Mouse (Mus musculus) megakaryocyte progenitor cell, adult 5-6 weeks (primary cell): Measurements from ENCODE around the gene Inppl1. TPM values are rescaled to one million over a fixed set of nuclear protein-coding genes. Genes with fewer than 3 reads are reported as not detected.

ENCODE experiments used
- ATAC-seq: replicated peaks from 2 replicates; pipeline ENCODE4 v1.8.0; 2016; ENCODE audit warnings: mild to moderate bottlenecking, moderate TSS enrichment, inconsistent platforms; ENCODE audit not compliant: poor library complexity
- total RNA-seq, 2 experiments: library from RNA; stranded (forward) in 1 of 2; stranded (reverse) in 1 of 2; fragments of 157-497, 149-512 nt in 1 of 2; fragments of 200-1000 nt in 1 of 2; gene quantifications; 2 replicates each; pipeline versions ENCODE4 v1.2.3 to v1.2.4; 2015 to 2017

Gene Inppl1
- total RNA-seq, 2 experiments from 2014 or later, result 1.6 to 4.0 TPM

GRCm38 (mm10) chr7:101847934-101848333 lies 9.9 kb upstream of the Inppl1 start:
- peak; percentile 39 for ATAC-seq

DNA sequence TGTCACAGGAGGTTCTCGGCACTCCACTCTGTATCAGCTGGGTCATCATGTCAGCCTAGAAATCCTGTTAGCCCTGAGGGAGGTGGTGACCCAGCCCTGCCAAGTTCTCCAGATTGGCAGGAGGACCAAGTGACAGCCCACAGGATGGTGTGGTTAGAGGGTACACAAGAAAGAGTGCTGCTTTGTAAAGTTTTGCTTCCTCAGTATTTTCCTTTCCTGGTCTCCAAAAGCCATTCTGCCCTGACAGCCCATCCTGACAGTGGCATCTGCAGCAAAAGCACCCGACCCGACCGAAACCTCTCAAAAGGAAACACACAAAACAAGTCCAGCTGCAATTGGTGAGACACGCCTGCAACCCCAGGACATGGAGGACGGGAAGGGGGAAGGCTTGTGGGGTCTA lies 6.2 kb upstream of the Inppl1 start:
- no peak for ATAC-seq

DNA sequence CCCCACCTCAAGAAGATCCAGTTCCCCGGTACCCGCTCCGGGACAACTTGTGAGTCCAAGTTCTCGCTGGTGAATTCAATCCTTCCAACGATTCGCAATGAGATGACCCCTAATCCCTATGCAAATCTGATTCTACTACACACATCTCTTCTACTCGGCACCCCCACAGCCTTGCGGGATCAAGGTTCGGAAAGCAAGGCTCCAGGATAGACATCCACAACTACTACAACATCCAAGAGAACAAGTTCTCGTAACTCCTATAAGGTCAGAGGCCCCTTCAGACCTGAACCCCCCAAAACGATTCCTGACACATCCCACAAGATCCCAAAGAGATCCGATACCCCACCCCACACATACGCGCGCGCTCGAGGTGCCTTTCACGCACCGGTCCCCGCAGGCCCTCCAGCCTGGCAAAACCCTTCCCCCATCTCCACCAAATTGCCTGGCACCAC lies 849 bp downstream of the Inppl1 start:
- no peak for ATAC-seq

- peak; percentile 51 for ATAC-seq
Measured at GRCm38 (mm10) chr7:101836271-101837153, 1.5 kb downstream of the Inppl1 start.

- no peak for ATAC-seq
Measured at GRCm38 (mm10) chr7:101835457-101836109, 2.4 kb downstream of the Inppl1 start.

DNA sequence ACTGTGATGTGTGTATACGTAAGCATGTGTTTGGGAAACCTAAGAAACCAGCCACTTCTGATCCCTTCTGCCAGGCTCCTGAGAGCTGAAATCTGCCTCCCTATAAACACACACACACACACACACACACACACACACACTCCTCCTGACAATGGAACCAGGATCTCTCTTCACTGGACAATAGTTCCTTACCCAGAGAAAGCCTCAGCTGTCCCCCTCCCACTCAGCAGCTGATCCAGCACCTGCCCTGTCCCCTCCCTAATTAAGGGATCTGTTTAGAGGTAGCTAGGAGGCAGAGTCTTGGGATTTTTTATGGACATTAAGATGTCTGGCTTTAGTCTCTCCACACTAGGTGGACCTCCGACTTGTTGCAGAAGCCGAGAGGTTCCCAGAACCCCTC lies 3.1 kb downstream of the Inppl1 start:
- no peak for ATAC-seq

- ATAC-seq, result no peak
Measured at GRCm38 (mm10) chr7:101833916-101834584, 4.0 kb downstream of the Inppl1 start.

GRCm38 (mm10) chr7:101833352-101833751 lies 4.7 kb downstream of the Inppl1 start:
- no peak for ATAC-seq

GRCm38 (mm10) chr7:101832372-101832771 lies 5.7 kb downstream of the Inppl1 start:
- ATAC-seq, result no peak

- ATAC-seq, result no peak
Measured at GRCm38 (mm10) chr7:101831437-101831836, 6.6 kb downstream of the Inppl1 start.

- ATAC-seq, result no peak
Measured at GRCm38 (mm10) chr7:101830373-101830772, 7.7 kb downstream of the Inppl1 start.

- ATAC-seq, result no peak
Measured at GRCm38 (mm10) chr7:101823758-101824630, 14.0 kb downstream of the Inppl1 start.

DNA sequence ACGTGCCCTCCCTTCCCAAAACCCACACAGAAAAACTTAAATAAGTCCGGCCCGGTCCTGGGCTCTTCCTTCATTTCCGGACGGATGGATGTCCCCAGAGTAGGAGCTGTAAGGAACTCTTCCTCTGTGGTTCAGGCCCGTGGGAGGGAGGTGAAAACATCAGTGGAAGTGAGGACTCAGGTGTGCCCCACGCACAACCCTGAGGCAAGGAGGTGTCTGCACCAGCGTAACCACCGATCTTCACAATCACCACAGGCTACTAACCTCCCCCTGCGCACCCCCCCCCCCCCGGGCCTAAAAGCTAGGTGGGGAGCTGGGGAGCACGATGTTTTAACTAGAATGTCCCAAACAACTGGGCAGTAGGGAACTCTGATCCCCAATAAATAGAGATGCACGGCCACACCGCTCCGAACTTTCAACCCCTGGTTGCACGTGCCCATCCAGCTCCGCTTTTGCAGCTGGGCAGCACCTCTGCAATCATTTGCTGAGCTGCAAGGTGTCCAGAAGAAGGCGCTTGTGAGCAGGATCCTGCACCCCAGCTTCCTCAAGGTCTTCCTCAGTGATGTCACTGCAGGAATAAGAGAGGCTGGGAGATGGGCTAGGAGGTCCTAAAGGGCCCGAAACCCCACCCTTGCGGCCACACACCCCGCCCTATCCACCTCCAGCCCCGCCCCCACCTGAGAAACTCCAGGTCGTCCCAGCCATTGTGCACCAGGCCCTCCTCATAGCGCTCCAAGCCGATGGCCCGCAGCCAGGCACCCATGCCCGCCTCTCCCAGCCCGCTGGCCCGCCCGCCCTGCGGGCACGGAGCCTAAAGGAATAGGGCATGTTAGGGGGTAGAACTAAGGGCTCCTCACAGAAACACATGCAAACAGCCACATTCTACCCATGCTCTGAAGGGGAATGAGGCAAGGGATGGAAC lies 14.9 kb downstream of the Inppl1 start:
- peak; percentile 52; the same call in 1 of the 2 replicates for ATAC-seq

- ATAC-seq, result peak; percentile 50
Measured at GRCm38 (mm10) chr7:101821571-101822501, 16.2 kb downstream of the Inppl1 start.

DNA sequence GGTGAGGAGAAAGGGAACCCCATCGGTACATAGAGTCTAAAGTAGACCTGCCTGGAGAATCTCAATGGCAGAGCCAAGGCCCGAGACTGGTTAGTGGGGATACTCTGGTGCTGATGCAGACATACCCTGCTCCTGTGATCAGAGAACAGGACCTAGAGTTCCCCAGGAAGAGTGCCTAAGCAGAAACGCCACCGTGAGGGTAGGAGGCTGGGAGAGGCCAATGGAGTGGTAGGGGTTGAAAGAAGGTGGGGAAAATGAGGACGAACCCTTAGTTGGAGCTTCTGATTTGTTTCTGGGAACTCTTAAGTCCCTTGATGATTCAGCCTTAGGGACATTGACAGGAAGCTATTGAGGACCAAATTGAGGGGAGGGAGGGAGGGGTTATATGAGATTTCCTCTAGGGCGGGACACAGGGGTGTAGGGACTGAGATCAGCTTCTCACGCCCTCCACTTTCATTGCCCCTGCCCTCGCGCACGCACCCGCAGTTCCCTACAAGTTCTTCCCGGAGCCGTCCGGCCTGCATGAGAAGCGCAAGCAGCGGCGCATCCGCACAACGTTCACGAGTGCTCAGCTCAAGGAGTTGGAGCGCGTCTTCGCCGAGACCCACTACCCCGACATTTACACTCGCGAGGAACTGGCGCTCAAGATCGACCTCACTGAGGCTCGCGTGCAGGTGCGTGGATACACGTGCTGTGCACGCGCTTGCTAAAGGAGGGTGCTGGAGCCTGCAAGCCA lies 17.6 kb downstream of the Inppl1 start:
- no peak for ATAC-seq

DNA sequence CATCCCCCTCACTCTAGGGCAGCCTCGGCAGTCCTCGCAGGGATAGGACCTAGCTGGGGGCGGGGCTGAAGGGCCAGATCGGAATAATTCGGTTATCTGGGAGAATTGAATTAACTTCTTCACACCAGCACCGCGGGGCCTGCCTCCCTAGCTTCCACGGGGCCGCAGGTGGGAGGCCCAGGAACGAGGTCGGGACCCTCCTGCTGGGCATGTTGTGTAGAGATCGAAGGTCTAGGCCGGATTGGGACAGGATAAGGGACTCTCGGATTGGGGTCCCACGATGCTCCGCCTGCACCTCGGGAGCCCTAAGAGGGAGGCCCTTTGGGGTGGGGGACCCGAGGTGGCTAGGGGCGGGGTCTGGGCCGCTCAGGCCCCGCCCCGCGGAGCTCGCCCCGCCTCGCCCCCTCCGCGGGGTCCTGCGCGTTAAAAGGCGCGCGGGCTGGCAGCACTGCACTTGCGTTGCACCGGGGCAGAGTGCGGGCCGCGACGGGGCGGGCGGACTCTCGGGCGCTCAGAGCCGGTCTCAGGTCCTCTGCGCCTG lies 20.1 kb downstream of the Inppl1 start, which contains the start of gene Phox2a:
Gene Phox2a, plus strand, starts transcription at position 453 of the 541 bp plus-strand sequence.
- ATAC-seq, result no peak

GRCm38 (mm10) chr7:101777053-101777452 lies 61.0 kb downstream of the Inppl1 start:
- ATAC-seq, result peak; percentile 46; the same call in 1 of the 2 replicates
